Mouse (Mus musculus) testis, adult 2 months (tissue): Measurements from ENCODE around the gene Slc6a2.

Experiments used
- CTCF ChIP-seq: fragments of 200-500 bp; IDR thresholded peaks from 2 replicates; pipeline ENCODE4 v1.5.1; 2012; ENCODE audit warnings: low read depth, mild to moderate bottlenecking, inconsistent platforms, low read length, moderate library complexity; ENCODE audit not compliant: control insufficient read depth, insufficient read depth, insufficient replicate concordance
- POLR2A ChIP-seq: fragments of 200-500 bp; IDR thresholded peaks from 2 replicates; pipeline ENCODE4 v1.6.1; 2012; ENCODE audit warnings: low read depth, mild to moderate bottlenecking, inconsistent platforms, low read length, moderate library complexity; ENCODE audit not compliant: control insufficient read depth

DNA sequence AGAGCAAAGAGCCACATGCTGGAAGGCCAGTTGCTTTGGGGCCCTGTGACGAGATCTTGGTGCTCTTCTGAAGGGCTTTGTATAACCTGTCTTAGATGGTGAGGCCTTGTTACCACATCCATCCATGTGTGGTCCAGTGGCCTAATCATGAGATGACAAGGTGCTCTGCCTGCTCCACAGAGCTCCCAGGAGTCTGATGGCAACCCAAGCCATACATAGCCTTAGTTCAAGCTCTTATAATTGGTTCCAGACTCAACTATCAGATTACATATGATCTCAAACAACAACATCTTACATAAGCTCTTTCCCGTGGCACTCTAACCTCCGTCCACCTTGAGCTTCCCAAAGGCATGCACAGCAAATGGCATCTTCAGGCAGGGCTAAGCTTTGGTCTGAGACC is 88.2 kb downstream of the Slc6a2 start, which contains the start of gene Ces1a:
- TF ChIP-seq CTCF (no peak), POLR2A (no peak)
